Mouse (Mus musculus): ENCODE data around the gene Vezt. TPM values are rescaled to one million over a fixed set of nuclear protein-coding genes. Genes with fewer than 3 reads are reported as not detected.

Vezt gene
- total and polyA plus RNA-seq, 3 experiments, result 9.5 to 13.5 TPM; not detected in 1

- no peak for TF ChIP-seq MEF2A (IDR thresholded peaks at IDR 0.05; ENCODE audit: extremely low read depth, insufficient replicate concordance, low read depth, low read length, poor library complexity, severe bottlenecking)
- no peak for TF ChIP-seq RAD21 (IDR thresholded peaks at IDR 0.05; ENCODE audit: low read depth, low read length)
- peak in 1 of 2 experiments; percentile 55; a peak in 1 of 4 replicates for TF ChIP-seq EP300 (IDR thresholded peaks at IDR 0.05; ENCODE audit: low read depth in 1 of 2, low read length in 2 of 2)
- TF ChIP-seq TAL1 (IDR thresholded peaks at IDR 0.05; ENCODE audit: low read length), result peak; percentile 54
- TF ChIP-seq ZKSCAN1 (IDR thresholded peaks at IDR 0.05; ENCODE audit: low read depth, low read length), result no peak
Observed at GRCm38 (mm10) chr10:93909015-93909414, 126.6 kb downstream of the Vezt start (continued).

DNA sequence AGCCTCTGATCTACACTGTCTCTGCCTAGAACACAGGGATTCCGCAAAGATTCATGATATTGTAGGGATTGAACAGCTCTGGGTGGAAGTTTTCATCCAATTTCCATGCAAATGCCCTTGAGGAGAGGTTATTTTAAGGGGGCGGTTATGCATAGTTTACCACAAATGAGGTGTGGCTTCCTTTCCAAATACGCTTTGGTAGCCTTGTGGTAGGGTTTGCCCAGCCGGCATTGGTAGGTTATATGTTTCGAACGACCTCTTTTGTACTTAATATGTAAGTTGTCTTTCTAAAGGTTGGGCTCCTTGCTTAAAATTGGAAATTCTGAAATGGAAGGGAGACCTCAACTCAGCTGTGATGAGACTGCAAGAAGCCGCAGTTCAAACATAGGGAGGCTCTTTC, 127.1 kb downstream of the Vezt start:
- H3K36me3 ChIP-seq (ENCODE audit: control insufficient read depth in 1 of 2, insufficient read depth in 2 of 2, low read length in 2 of 2), result peaks cover 0 to 34% of the 10 kb centered on the region in 2 experiments; a peak in 2 of 4 replicates
- no peak for TF ChIP-seq CHD2 (IDR thresholded peaks at IDR 0.05; ENCODE audit: low read length)
- no peak for TF ChIP-seq USF1 (IDR thresholded peaks at IDR 0.05; ENCODE audit: low read depth, low read length)
- no peak for TF ChIP-seq ZMIZ1 (IDR thresholded peaks at IDR 0.05; ENCODE audit: low read depth, low read length)
- no peak for TF ChIP-seq MYB (IDR thresholded peaks at IDR 0.05; ENCODE audit: low read depth, low read length)

DNA sequence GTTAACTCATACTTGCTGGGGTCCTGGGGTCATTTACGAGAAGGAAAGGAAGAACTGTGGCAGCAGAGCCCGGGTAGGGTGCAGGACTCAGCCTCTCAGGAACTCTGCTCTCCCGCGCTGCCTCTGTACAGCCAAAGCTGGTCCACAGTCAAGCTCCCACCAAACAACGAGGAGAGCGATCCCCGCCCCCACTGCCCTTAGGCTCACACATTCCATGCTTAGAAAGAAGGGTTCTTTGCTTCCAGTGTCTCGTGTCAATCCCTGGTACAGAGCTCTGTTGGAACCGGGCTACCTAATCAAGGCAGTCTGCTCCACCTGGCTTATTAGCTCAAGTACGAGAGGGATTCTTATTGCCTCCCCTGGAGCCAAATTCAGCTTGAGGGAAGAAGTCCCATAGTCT, 128.2 kb downstream of the Vezt start:
- no peak overlapping the region for H3K9ac ChIP-seq (ENCODE audit: control insufficient read depth, low read depth, low read length, poor library complexity, severe bottlenecking)
- no peak overlapping the region for H3K4me3 ChIP-seq (ENCODE audit: control insufficient read depth in 1 of 2, insufficient read depth in 1 of 2, low read depth in 2 of 2, low read length in 2 of 2)
- peaks cover 0 to 23% of the 10 kb centered on the region in 2 experiments; a peak in 2 of 4 replicates for H3K36me3 ChIP-seq (ENCODE audit: control insufficient read depth in 1 of 2, insufficient read depth in 2 of 2, low read length in 2 of 2)
- H3K27me3 ChIP-seq (ENCODE audit: control insufficient read depth in 1 of 2, insufficient read depth in 2 of 2, low read length in 2 of 2), result no peaks in the 10 kb centered on the region
- peaks cover 16 to 20% of the 10 kb centered on the region in 2 experiments for H3K4me1 ChIP-seq (ENCODE audit: control insufficient read depth in 1 of 2, insufficient read depth in 2 of 2, low read length in 2 of 2)
- H3K79me2 ChIP-seq (ENCODE audit: control insufficient read depth, insufficient read depth, low read length, poor library complexity), result no peaks in the 10 kb centered on the region; the same call in 1 of the 2 replicates
- TF ChIP-seq ETS1 (IDR thresholded peaks at IDR 0.05; ENCODE audit: low read depth, low read length), result no peak
- no peak for TF ChIP-seq MXI1 (IDR thresholded peaks at IDR 0.05; ENCODE audit: low read depth, low read length)
- TF ChIP-seq SMC3 (IDR thresholded peaks at IDR 0.05; ENCODE audit: low read depth, low read length), result no peak
- TF ChIP-seq POLR2AphosphoS2 (IDR thresholded peaks at IDR 0.05; ENCODE audit: low read length), result no peak
- TF ChIP-seq GATA1 (IDR thresholded peaks at IDR 0.05; ENCODE audit: low read depth, low read length), result no peak
- no peak for TF ChIP-seq MAX (IDR thresholded peaks at IDR 0.05; ENCODE audit: low read length)
- no peak for TF ChIP-seq MYB (IDR thresholded peaks at IDR 0.05; ENCODE audit: low read depth, low read length)
- no peak for TF ChIP-seq MYC (IDR thresholded peaks at IDR 0.05; ENCODE audit: low read depth, low read length)
- no peak for TF ChIP-seq JUND (IDR thresholded peaks at IDR 0.05; ENCODE audit: low read depth, low read length)
- TF ChIP-seq CTCF (IDR thresholded peaks at IDR 0.05 in 2 of 3, conservative IDR thresholded peaks at IDR 0.05 in 1 of 3; ENCODE audit: control insufficient read depth in 1 of 3, insufficient read depth in 1 of 3, low read depth in 2 of 3, low read length in 3 of 3, poor library complexity in 1 of 3, severe bottlenecking in 1 of 3), result no peak
- no peak for TF ChIP-seq UBTF (IDR thresholded peaks at IDR 0.05; ENCODE audit: borderline replicate concordance, insufficient read depth, low read depth, low read length)
- TF ChIP-seq E2F4 (IDR thresholded peaks at IDR 0.05; ENCODE audit: borderline replicate concordance, low read depth, low read length), result no peak
- DNase-seq (ENCODE audit: low read depth, low spot score), result no peak
- H3K9me3 ChIP-seq (replicated peaks; ENCODE audit: insufficient read depth, low read length), result no peaks in the 10 kb centered on the region
- H3K27ac ChIP-seq (ENCODE audit: control insufficient read depth, low read depth, low read length), result no peak overlapping the region

More for the DNA sequence above, 127.1 kb downstream of the Vezt start:
- no peak overlapping the region for H3K4me3 ChIP-seq (ENCODE audit: control insufficient read depth in 1 of 2, insufficient read depth in 1 of 2, low read depth in 2 of 2, low read length in 2 of 2)
- DNase-seq (ENCODE audit: low read depth, low spot score), result peak; percentile 50
- no peaks in the 10 kb centered on the region for H3K27me3 ChIP-seq (ENCODE audit: control insufficient read depth in 1 of 2, insufficient read depth in 2 of 2, low read length in 2 of 2)
- peaks cover 22 to 30% of the 10 kb centered on the region in 2 experiments for H3K4me1 ChIP-seq (ENCODE audit: control insufficient read depth in 1 of 2, insufficient read depth in 2 of 2, low read length in 2 of 2)
- H3K9me3 ChIP-seq (replicated peaks; ENCODE audit: insufficient read depth, low read length), result no peaks in the 10 kb centered on the region
- peak overlapping the region; percentile 29 for H3K9ac ChIP-seq (ENCODE audit: control insufficient read depth, low read depth, low read length, poor library complexity, severe bottlenecking)
- H3K79me2 ChIP-seq (ENCODE audit: control insufficient read depth, insufficient read depth, low read length, poor library complexity), result no peaks in the 10 kb centered on the region; the same call in 1 of the 2 replicates
- H3K27ac ChIP-seq (ENCODE audit: control insufficient read depth, low read depth, low read length), result peak overlapping the region; percentile 83
